Mouse (Mus musculus) MEL (cell line): Measurements from ENCODE around the gene Ccl26.

Experiments used
- CTCF ChIP-seq, 3 experiments: IDR thresholded peaks in 2 of 3; conservative IDR thresholded peaks in 1 of 3; 2 replicates each; pipeline ENCODE4 v1.5.1; 2011 to 2012; ENCODE audit warnings: low read length in 3 of 3, low read depth in 2 of 3, mild to moderate bottlenecking in 2 of 3, improper control_type of control experiment in 1 of 3, inconsistent platforms in 1 of 3, mixed read lengths in 1 of 3, moderate library complexity in 1 of 3; ENCODE audit not compliant: control insufficient read depth in 1 of 3, insufficient read depth in 1 of 3, poor library complexity in 1 of 3, severe bottlenecking in 1 of 3
- SIN3A ChIP-seq: IDR thresholded peaks from 2 replicates; pipeline ENCODE4 v1.6.1; 2012; ENCODE audit warnings: low read length, improper control_type of control experiment, inconsistent platforms

DNA sequence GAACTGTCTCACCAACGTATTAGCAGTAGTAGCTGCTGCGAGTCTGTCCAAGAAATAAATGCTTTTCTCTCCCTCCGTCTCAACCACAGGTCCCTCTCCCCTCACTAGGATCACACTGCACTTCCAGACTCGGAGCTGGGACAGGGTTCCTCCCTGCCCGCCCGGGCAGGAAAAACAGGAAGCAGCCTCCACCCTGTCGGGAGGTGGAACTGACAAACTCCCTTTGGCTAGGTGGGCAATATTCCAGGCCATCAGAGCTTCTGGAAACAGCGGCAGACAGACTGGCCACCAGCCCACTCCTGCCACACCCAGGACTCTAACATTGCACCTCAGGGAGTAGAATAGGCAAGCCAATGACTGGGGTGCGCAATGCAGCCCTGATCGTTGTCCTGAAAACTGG lies 29.9 kb downstream of the Ccl26 start:
- TF ChIP-seq SIN3A: no peak
- TF ChIP-seq CTCF (IDR thresholded peaks at IDR 0.05 in 2 of 3, conservative IDR thresholded peaks at IDR 0.05 in 1 of 3; ENCODE audit: control insufficient read depth in 1 of 3, insufficient read depth in 1 of 3, low read depth in 2 of 3, low read length in 3 of 3, poor library complexity in 1 of 3, severe bottlenecking in 1 of 3): no peak
